Mouse (Mus musculus): ENCODE measurements around the gene Pxmp4.

DNA sequence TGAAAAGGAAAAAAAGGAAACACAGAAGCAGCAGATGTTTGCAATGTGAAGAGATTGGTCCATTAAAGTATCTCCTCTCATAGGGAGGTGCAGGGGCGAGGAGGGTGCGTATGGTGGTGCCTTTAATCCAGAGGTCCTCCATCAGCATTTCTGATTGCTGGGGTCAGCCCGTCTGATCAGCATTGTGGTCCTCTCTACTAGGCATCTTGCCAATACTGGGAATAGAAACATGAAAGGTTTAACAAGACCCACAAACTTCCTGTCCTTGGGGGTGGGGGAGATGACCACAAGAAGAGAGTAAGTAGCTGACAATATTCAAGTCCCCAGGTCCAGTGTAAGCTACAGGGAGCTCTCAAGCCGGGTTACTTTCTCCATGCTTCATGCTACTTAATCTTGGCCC is 32.8 kb downstream of the Pxmp4 start:
- no peak for TF ChIP-seq GATA1 (IDR thresholded peaks at IDR 0.05; ENCODE audit: borderline replicate concordance, low read length)
- no peak for TF ChIP-seq FLI1 (IDR thresholded peaks at IDR 0.05; ENCODE audit: low read length)

Measured in megakaryocyte, embryonic 14.5 days (primary cell).